In genomic region chr6:37241434-37241833, GRCm38 (mm10) we compare ENCODE assay signal across 15 mouse cellular contexts.
"Had no signal": no experiment of that assay in that cellular context is flagged by ENCODE, and none has a peak within 500 bp of the region (broad histone marks: within the 10 kb centered on the region; RNA-seq: fewer than 3 reads in every experiment).

No protein-coding gene starts in this region.

- ATAC-seq: liver, postnatal 0 days; midbrain, embryonic 16.5 days had no signal

- H3K36me3 ChIP-seq: limb, embryonic 12.5 days; liver, embryonic 13.5 days; lung, embryonic 15.5 days had no signal

- H3K9me3 ChIP-seq: limb, embryonic 12.5 days; liver, embryonic 13.5 days; lung, embryonic 15.5 days; megakaryocyte, embryonic 14.5 days had no signal

- DNase-seq: kidney, adult 18-20 months; kidney, postnatal 10 days; kidney, postnatal 4 days; liver; liver, embryonic 13.5 days; liver, postnatal 0 days; lung, postnatal 14 days; thymus, postnatal 4 days had no signal

- H3K4me2 ChIP-seq: limb, embryonic 12.5 days; liver, embryonic 13.5 days; lung, embryonic 15.5 days; midbrain, embryonic 11.5 days had no signal

- H3K4me1 ChIP-seq: liver, embryonic 13.5 days; lung, embryonic 15.5 days had no signal

- H3K27ac ChIP-seq: limb, embryonic 12.5 days; liver, embryonic 13.5 days; lung, embryonic 15.5 days; macrophage; stomach, postnatal 0 days had no signal

- H3K9ac ChIP-seq: limb, embryonic 12.5 days; liver, embryonic 13.5 days; liver, postnatal 0 days; lung, embryonic 15.5 days had no signal

- H3K4me3 ChIP-seq: limb, embryonic 12.5 days; liver, embryonic 13.5 days; lung, embryonic 15.5 days; megakaryocyte, embryonic 14.5 days had no signal

- H3K27me3 ChIP-seq: limb, embryonic 12.5 days; liver, embryonic 13.5 days; lung, embryonic 15.5 days had no signal
